Mouse (Mus musculus) adrenal gland, adult 8-10 months (tissue): ENCODE measurements around the gene Ppef2. TPM values are rescaled to one million over a fixed set of nuclear protein-coding genes. Genes with fewer than 3 reads are reported as not detected.
A peak's percentile ranks its signal among the peaks of the same experiment; 100 is the strongest.
"Not testable (repeated sequence)": the region's sequence is repeated elsewhere in the genome, so short reads cannot be mapped to it uniquely, and the experiment has no call there.

Experiments
- DNase-seq: peaks from one replicate; pipeline ENCODE4 v3.0.0; 2022
- total RNA-seq, 4 experiments: library from RNA; stranded (reverse); gene quantifications; 2 replicates each; pipeline ENCODE4 v1.2.4; 2022

The Ppef2 gene
- total RNA-seq, 4 experiments from 2014 or later, result 0.31 to 0.55 TPM; not detected in 2

DNA sequence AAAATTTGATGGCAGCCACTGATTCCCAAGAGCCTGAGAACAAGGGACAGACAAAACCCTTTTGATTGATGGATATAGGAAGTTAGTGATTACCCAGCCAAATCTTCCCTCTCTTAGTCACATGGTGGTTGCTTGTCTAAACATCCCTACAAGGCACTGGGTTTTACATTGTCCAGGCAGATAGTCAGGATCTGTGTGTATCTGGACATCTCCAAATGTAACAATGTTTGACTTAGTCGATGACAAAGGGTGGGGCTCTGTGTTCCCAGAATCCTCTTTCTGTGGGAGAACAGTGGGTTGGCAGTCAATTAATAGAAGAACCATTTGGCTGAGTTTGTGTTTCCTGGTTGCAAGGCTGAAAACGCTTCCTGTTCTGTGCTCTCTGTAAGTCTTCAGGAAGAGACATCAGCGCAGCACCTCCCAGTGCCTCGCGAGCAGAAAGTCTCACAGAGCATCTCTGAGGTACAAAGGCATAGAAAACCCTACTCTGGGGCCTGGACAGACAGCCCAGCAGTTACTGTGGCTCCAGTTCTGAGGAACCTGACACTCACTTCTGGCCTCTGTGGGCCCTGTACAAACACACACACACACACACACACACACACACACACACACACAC lies 21.0 kb downstream of the Ppef2 start:
- no peak for DNase-seq

DNA sequence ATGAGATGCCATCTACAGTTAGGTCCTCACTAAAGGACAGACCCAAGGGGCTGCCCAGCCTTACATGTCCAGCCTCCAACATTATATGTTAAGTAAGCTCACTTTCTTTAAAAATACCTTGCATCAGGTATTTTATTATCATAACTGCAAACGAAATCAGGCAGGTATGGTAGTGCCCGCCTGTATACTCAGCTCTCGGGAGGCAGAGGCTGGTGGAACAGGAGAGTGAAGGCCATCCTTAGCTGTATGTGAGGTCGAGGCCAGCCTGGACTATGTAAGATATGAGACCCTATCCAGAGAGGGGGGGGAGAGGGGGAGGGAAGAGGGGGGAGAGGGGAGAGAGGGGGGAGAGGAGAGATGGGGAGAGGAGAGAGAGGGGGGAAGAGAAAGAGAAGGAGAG lies 22.7 kb downstream of the Ppef2 start:
- DNase-seq, result no peak

DNA sequence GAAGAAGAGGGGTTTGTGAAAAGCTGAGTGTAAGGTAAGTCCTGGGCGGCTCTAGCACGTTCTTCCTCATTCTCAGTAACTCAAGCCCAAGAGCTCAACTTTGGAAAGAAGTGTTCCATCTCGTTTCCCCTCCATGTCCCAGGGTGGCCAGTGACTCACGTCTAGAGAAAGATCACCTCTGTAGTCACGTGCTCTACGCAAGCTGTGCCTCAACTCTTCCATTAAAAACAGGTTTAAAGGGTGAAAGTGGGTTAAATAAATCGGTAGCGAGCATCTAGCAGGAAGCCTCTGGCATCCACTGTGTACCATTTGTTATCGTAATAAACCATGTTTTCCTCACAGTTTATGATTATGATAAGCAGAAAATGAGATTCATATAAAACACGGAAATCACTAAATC lies 24.2 kb downstream of the Ppef2 start:
- no peak for DNase-seq

DNA sequence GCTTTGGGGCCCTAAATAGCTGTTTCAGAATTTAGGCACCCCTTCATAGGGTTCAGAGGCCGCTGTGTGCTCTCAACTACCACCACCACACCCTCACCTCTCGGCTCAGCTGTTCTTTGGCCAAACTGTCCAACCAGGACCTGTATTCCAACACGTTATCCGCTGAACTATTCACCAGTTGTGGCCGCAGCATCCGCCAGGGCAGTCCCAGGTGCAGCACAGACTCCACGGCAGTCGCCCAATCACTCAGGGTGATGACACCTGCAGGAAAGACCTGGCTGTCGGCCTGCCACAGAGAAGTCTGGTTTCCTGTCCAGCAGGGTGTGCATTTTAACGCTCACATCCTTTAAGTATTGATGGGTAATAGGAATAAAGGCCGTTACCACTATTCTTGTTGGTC lies 25.8 kb downstream of the Ppef2 start:
- DNase-seq, result no peak

DNA sequence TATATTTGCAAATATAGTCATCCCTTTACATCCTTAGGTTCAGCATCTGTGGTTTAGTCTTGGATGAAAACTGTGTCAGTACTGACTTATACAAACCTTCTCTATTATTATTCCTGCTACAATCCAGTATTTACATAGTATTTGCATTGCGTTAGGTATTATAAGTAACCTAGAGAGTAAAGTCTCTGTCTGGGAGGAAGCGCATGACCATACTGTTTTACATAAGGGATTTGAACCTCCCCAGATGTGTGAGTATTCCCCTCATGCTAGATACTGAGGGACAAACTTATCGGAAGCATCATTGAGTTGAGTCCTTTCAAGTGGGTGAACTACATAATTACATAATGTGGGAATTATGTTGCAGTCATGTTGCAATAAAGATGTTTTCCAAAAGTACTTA lies 26.6 kb downstream of the Ppef2 start:
- DNase-seq, result no peak

DNA sequence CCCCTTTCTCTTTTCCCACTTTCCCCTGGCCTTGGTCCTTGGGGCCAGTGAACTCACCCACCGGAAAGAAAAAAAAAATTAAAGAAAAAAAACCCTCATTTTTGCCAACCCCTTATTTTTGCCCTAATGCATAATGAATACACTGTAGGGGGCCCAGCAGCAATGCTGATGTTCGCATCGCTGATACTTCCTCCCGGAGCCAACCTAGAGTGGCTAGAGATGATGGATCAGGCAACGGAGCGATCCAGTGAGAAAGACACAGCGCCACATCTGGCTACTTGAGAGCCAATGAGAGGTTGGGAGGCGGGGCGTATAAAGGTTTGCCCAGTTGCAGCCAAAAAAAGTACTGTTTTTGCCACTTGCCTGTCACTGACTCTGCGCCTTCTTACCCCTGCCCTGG lies 27.3 kb downstream of the Ppef2 start:
- DNase-seq, result no peak

DNA sequence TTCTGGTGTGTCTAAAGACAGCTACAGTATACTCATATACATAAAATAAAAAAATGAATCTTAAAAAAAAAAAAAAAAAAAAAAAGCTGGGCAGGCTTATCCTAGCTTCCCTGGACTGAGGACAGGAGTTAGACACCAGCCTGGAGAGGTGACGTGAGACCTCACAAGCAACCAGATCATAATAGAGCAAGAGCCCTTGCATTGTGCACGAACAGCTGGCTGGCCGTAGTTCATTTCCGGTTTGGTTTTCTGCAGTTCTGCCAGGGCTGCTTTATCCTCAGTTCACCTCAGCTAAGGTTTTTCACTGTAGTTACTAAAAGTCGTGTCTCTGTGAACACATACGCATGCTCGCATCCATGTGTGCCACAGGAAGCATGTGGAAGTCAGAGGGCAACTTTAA lies 28.3 kb downstream of the Ppef2 start:
- no peak for DNase-seq

DNA sequence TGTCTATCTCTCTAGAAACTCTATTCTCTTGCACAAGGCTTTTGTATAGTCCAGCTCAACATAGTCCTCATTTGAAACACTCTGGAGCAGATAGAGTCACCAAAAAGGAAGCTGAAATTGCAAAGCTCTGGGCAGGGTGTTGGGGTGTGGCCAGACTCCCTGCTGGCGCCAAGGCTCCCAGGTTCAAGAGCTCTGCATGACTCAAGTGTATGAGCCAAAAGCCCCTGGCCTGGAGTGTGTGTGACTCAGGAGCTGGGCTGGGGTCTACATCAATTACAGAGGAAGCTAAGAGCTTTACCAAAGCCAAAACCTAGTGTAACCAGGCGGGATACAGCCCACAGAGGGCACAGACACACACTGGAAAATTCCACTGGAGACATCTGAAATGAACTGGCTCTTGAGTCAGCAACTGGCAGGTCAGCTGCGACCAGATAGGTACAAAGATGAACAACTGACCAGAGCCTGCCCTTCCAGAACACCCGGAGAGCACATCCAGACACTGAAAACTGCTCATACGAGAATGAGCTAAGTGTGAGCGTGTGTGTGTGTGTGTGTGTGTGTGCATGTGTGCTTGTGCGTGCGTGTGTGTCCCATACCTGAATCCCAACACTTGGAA lies 35.7 kb downstream of the Ppef2 start:
- no peak for DNase-seq

DNA sequence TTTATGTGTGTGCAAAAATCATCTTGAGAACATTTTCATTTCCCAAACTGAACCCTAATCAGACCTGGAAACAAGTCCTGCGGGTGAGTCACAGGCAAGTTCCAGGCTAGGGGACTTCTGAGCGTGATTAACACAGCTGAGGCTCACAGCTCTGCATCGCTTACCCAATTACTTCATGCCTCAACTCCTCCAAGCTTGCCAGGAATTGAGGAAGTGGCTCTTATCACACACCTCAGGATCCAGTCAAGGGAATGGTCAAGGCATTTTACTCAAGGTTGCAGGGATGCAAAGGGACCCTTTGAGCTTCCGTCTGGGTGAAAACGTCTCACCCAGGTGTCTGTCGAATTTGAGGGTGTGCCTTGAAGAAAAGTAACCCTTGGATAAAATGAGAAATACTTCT lies 36.3 kb downstream of the Ppef2 start:
- no peak for DNase-seq

DNA sequence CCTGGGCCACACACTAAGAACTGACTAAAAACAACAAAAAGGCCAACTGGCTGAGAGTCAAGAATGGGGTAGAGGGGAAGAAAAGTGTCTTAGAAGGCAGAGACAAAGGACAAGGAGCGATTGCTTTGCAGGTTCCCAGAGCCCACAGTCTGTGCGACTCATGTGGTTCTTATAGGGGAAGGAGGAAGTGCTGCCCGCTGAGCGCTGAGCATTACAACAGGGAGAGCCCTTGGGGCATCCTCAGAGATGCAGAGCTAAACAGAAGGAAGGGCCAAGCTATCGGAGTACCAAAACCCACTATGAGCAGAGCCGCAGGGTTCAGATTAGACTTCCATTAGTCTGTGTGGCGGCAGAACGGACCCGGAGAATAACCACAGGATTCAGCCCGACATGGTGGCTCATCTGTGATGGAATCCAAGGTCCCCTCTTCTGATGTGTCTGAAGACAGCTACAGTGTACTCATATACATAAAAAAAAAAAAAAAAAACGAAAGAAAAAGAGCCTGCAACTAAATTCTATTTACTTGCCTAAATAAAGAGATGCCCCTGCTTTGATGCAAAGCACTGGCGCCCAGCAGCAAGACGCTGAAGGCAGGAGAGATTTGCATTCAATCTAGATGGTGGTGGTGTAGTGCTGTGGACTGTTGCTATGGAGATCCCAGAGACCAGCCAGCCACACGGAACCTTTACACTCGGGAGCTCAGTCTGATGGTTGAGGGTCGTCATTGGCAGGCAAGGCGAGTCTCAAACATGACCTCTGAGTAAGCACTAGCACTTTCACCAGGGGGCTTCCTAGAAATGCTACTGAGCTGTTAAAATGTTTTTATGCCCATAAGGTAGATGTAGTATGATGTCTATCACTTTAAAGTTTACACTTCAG lies 36.9 kb downstream of the Ppef2 start:
- no peak for DNase-seq

GRCm38 (mm10) chr5:92215308-92215707 lies 40.8 kb downstream of the Ppef2 start, which contains the start of gene U90926:
U90926 (minus strand) TSS chr5:92215408.
- no peak for DNase-seq

DNA sequence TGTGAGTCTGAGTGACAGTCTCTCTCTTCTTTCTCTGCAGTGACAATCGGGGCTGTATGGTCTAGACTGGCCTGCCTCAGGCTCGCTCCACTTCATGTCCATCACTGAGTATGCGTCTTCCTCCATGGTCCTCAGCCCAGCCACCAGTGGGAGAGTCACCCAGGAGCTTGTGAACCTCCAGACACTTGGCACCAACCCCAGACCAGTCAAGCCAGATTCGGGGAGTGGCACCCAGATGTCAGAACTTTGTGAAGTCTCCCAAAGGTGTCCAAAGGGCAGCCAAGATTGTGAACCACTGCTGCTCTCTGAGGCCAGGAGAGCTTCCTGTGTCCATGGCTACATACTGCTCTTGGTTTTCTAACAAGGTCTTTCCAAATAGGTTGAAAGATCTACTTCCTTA lies 43.8 kb downstream of the Ppef2 start:
- no peak for DNase-seq

DNA sequence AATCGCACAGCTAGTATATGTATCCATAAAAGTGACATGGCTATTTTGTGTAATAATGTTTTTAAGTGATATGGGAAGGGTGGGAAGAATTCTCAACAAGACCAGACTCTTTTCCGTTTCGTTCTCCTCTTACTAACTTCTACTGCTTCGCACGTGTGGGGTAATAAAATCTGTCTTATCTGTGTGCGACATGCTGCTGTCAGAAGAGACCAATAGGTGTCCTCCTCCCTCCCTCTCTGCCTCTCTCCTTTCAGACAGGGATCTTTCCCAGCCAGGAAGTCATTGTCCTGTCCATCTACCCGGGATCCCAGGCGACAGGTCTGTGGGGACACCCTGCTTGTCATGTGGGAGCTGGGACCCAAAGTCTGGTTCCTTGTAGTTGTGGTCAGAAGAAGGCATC lies 45.9 kb downstream of the Ppef2 start:
- DNase-seq, result no peak

DNA sequence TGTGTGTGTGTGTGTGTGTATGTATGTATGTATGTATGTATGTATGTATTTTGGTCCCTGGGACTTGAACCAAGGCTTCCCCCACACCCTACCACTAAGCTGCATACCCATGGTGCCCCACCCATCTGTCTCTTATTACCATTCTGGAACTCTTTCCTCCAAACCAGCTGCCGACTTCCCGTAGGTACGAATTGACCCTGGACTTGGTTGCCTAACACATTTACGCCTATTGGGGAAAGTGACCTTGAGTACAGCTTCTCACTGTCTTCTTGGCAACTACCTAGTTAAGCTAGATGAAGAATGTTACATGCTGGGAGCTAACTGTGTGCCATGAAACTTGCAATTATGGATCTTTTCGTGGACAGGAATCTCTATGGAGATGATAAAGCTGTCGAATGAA lies 50.0 kb downstream of the Ppef2 start:
- DNase-seq, result no peak

DNA sequence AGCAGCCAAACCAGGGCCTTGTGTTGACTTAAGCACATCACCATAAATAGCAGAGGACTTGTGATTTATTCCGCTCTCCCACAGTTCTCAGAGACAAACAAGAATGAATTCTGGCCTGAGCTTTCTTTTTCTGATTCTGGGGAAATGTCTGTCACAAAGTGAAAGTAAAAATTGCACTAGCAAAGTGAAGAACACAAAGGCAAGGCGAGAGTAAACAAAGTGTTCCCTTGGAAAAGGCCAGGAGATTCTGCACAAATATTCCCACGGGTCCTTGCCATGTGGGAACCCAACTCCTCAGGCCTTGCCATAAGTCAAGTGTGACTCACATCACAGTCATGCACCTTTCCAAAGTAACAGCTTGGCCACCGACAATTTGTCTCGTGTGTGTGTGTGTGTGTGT lies 50.4 kb downstream of the Ppef2 start:
- peak; percentile 20 for DNase-seq

- DNase-seq, result no peak
Observed at GRCm38 (mm10) chr5:92205184-92205583, 50.9 kb downstream of the Ppef2 start.

DNA sequence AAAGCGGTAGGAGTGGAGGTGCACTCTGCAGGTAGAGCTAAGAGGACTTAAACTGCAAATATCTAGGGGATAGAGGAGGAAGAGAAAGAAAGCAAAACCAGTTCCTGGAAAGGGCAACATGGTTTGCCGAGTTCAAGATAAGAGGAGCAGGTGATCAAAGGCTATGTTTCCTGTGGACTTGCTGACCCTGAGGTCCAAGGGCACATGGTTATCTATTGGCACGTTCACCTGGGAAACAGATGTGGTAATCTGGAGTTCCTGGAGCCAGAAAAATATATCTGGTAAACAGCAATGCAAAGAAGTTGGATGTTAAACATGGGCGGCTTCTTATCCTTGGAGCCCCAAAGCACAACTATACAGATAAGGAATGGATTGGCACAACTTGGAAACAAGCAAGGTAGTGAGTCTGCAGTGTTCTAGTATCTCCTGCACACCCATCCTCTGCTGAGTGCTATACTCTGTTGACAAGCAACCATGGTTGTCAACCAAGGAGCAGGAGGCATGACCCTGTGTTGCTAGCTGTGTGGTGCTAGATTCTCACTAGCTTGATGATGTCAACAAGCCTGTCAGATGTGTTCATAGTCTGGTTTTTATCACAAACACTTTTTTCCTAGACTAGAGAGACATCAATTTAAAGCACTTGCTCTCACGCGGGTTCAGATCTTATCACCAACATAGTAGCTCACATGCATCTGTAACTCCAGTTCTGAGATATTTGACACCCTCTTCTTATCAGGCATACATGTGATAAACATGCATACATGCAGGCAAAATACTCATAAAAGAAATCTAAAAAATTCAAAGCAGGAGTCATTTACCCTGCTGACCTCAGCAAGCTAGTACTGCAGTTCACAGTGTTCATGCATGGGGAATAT lies 51.7 kb downstream of the Ppef2 start:
- DNase-seq, result no peak

GRCm38 (mm10) chr5:92198266-92198665 lies 57.8 kb downstream of the Ppef2 start:
- DNase-seq, result peak; percentile 58

DNA sequence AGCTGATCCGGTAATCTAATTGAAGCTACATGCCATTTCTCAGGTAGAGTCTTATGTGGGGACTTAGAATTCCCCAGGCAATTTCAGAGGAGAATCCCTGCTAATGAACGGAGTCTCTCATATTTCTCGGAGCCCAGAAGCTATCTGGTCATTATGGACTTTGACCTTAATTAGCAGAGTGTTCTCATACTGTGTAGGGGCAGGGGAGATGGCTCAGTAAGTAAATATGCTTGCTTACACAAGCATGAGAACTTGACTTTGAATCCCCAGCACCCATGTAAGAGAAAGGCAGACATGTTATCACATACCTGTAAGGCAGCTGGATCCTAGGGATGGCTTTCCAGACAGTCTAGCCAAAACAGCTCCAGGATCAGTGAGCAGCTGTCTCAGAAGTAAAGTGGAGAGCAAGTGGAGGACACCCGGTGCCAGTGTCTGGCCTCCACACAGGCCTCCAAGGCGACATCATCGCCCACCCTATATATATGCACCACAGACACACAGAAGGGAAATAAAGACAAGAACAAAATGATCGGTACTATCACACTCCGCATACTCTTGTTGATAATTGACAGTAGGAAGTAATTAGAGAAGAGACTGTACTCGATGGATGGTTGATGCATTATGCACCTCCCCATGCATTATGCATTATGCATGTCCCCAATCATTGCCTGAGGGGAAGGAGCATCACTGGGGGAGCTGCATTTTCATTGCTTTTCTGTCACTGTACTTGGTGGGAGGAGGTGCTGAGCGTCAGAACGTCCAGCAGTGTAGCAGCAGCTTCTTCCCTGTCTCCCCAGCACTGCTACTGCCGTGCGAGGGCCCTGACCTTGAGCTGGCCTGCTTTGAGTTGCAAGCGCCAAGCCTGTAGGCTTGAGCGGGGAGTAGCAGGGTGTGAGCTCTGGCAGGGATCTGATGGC lies 58.9 kb downstream of the Ppef2 start:
- peak; percentile 34 for DNase-seq

GRCm38 (mm10) chr5:92195716-92196115 lies 60.4 kb downstream of the Ppef2 start:
- not testable (repeated sequence) for DNase-seq

DNA sequence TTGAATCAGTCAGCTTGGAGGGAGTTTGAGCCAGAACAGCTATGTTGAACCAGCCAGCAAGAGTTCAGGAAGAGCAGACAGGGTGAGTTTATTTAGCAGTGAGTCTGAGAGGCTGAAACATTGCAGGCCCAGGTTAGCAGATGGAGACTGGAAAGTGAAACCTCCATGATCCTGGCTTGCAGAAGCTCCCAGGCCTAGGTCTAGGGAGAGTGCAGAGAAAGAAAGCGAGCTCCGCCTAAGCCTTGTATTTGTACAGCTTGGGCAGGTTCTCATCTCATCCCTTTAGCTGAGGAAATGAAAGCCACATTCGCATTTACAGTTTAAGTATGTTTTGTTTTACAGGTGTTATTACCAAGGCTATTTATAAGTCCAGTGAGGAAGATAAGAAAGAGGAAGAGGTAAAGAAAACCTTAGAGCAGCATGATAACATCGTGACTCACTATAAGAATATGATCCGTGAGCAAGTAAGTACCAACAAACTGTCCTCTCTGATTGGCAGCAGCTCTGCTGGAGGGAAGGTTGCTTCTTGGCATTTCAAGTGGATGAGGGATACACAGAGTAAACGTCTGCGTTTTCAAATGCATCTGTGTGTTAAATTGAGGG lies 67.1 kb downstream of the Ppef2 start:
- DNase-seq, result no peak
